Mouse (Mus musculus) lung, embryonic 16.5 days (tissue): Measurements from ENCODE around the gene Unc5a. TPM values are rescaled to one million over a fixed set of nuclear protein-coding genes. Genes with fewer than 3 reads are reported as not detected.

Experiments used
- ATAC-seq: fragments of 200-750 bp; cut with Nextera tagmentation; 2 replicates; pipeline ENCODE4 v1.8.0; 2017; ENCODE audit warnings: low read depth, mild to moderate bottlenecking, moderate library complexity
- H3K27ac ChIP-seq: fragments of 300-500 bp; sonication (generic); 2 replicates; pipeline ENCODE4 v1.5.1; 2014; ENCODE audit warnings: mild to moderate bottlenecking, control low read depth, low read length
- H3K27me3 ChIP-seq: fragments of 300-500 bp; sonication (generic); 2 replicates; pipeline ENCODE4 v1.6.1; 2014; ENCODE audit warnings: low read depth, low read length, mixed read lengths; ENCODE audit not compliant: control insufficient read depth, insufficient read depth
- H3K36me3 ChIP-seq: fragments of 300-500 bp; sonication (generic); 2 replicates; pipeline ENCODE4 v1.6.1; 2014; ENCODE audit warnings: low read length; ENCODE audit not compliant: control insufficient read depth, insufficient read depth
- H3K4me1 ChIP-seq: fragments of 300-500 bp; sonication (generic); replicated peaks from 2 replicates; pipeline ENCODE4 v1.6.1; 2014; ENCODE audit warnings: low read length, mixed read lengths; ENCODE audit not compliant: control insufficient read depth, insufficient read depth
- H3K4me2 ChIP-seq: fragments of 300-500 bp; sonication (generic); 2 replicates; pipeline ENCODE4 v1.6.1; 2014; ENCODE audit warnings: low read depth, low read length, control low read depth
- H3K4me3 ChIP-seq: fragments of 300-500 bp; sonication (generic); 2 replicates; pipeline ENCODE4 v1.5.1; 2014; ENCODE audit warnings: mild to moderate bottlenecking, low read length, control low read depth
- H3K9ac ChIP-seq: fragments of 300-500 bp; sonication (generic); 2 replicates; pipeline ENCODE4 v1.6.1; 2014; ENCODE audit warnings: low read length, control low read depth
- H3K9me3 ChIP-seq: fragments of 300-500 bp; sonication (generic); 2 replicates; pipeline ENCODE4 v1.6.1; 2016; ENCODE audit warnings: low read length; ENCODE audit not compliant: control insufficient read depth
- WGBS: fragments of 180-500 bp; shearing (Covaris S2); extraction: QIAGEN DNeasy Blood & Tissue Kit; methylation state at CpG from one replicate; pipeline ENCODE4 v1.1.7; 2014; 5-methylcytosine and 5-hydroxymethylcytosine counted together
- polyA plus RNA-seq: library from polyadenylated mRNA; unstranded; fragments of >200 nt; fragmentation: Nextera tagmentation; extraction: Ambion mirVana; gene quantifications from 2 replicates; pipeline ENCODE4 v1.2.1, GENCODE M21; 2015

Gene Unc5a
- polyA plus RNA-seq, 1 experiment from 2014 or later, result 4.3 TPM

DNA sequence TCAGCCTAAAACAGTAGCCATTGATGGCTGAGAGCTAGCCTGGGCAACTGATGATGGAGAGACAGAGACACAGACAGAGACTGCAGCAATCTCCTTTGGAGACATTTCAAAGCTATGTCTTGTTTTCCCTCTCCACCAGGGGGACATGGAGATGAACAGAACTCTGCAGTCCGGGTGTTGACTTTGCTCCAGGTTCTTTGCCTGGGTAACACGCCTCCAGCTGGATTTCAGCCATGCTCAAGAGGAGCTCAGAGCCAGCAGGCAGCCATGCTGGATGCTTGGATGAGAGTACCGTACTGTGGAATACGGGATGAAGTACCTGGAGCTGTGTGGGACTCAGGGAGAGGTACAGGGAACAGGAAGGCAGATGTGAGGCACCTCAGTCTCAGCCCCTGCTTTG lies 22.6 kb upstream of the Unc5a start:
- no peaks in the 10 kb centered on the region for H3K36me3 ChIP-seq
- ATAC-seq, result no peak

GRCm38 (mm10) chr13:54930123-54930522 lies 19.1 kb upstream of the Unc5a start:
- H3K9ac ChIP-seq, result no peak overlapping the region
- 29% methylated on average over 4 of the region's 4 CpGs for WGBS
- no peak overlapping the region for H3K27ac ChIP-seq
- H3K36me3 ChIP-seq, result no peaks in the 10 kb centered on the region
- H3K4me3 ChIP-seq, result no peak overlapping the region
- H3K27me3 ChIP-seq, result no peaks in the 10 kb centered on the region
- ATAC-seq, result no peak
- H3K4me2 ChIP-seq, result no peak overlapping the region
- no peaks in the 10 kb centered on the region for H3K9me3 ChIP-seq
- H3K4me1 ChIP-seq, result no peaks in the 10 kb centered on the region

More for the DNA sequence above, 22.6 kb upstream of the Unc5a start:
- Histone ChIP-seq H3K27me3 (no peaks in the 10 kb centered on the region), H3K4me1 (no peaks in the 10 kb centered on the region), H3K4me2 (no peak overlapping the region), H3K4me3 (no peak overlapping the region), H3K9me3 (no peaks in the 10 kb centered on the region), H3K9ac (no peak overlapping the region), H3K27ac (no peak overlapping the region)
- 37% methylated on average over 4 of the region's 4 CpGs for WGBS

DNA sequence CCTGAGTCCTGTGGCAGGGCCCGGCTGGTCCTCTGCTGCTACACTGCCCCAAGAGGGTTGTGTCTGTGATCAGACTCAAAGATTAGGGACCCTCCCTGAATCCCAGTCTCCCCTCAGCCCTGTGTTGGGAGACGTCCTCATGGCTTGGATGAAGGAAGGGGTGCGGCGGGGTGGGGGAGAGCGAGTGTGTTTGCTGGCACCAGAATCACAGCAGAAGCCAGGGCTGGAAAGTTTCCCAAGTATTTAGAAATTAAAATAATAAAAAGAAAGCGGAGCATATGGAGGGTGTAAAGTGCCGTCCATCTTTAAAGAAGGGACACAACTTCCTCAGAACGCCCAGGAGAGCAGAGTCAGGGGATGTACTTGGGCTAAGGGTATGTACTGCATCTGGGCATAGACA lies 14.3 kb upstream of the Unc5a start:
- Histone ChIP-seq H3K4me1 (peaks cover 3% of the 10 kb centered on the region; the same call in 1 of the 2 replicates), H3K9me3 (no peaks in the 10 kb centered on the region), H3K4me2 (no peak overlapping the region), H3K9ac (no peak overlapping the region), H3K27me3 (no peaks in the 10 kb centered on the region), H3K4me3 (no peak overlapping the region), H3K36me3 (no peaks in the 10 kb centered on the region), H3K27ac (no peak overlapping the region)
- WGBS, result 56% methylated on average over 8 of the region's 8 CpGs
- ATAC-seq, result no peak

- Histone ChIP-seq H3K36me3 (no peaks in the 10 kb centered on the region), H3K9ac (no peak overlapping the region), H3K27me3 (no peaks in the 10 kb centered on the region; the same call in 1 of the 2 replicates), H3K4me1 (peaks cover 3% of the 10 kb centered on the region; the same call in 1 of the 2 replicates), H3K4me2 (no peak overlapping the region), H3K4me3 (no peak overlapping the region), H3K9me3 (no peaks in the 10 kb centered on the region), H3K27ac (no peak overlapping the region)
- no peak for ATAC-seq
- WGBS, result 63% methylated on average over 6 of the region's 6 CpGs
These were observed 13.0 kb upstream of the Unc5a start for GRCm38 (mm10) chr13:54936173-54936572.

DNA sequence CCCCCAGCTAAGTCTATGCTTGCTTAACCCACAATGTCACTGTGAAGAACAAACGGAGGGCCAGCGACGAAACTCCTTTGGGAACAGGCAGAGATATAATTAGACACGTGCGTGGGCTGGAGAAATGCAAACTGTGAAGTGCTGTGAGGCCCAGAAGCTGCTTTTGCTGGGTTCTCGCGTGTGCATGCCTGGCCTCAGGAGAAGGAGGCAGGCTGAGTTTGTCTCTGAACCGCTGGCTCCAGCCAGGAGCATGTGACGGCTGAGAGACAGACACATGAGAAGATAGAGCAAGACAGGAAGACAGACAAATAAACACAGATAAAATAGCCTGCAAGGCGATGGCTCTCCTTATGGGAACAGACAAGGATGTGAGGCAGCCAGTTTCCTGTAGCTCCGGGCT lies 11.3 kb upstream of the Unc5a start:
- Histone ChIP-seq H3K27me3 (no peaks in the 10 kb centered on the region; the same call in 1 of the 2 replicates), H3K4me1 (peaks cover 3% of the 10 kb centered on the region; the same call in 1 of the 2 replicates), H3K4me3 (no peak overlapping the region), H3K9ac (no peak overlapping the region), H3K27ac (no peak overlapping the region), H3K9me3 (no peaks in the 10 kb centered on the region), H3K36me3 (no peaks in the 10 kb centered on the region), H3K4me2 (no peak overlapping the region)
- peak; percentile 62; the same call in 1 of the 2 replicates for ATAC-seq
- WGBS, result 22% methylated on average over 11 of the region's 11 CpGs

- Histone ChIP-seq H3K4me1 (peaks cover 3% of the 10 kb centered on the region; the same call in 1 of the 2 replicates), H3K27me3 (no peaks in the 10 kb centered on the region; the same call in 1 of the 2 replicates), H3K9ac (no peak overlapping the region), H3K4me2 (no peak overlapping the region), H3K9me3 (no peaks in the 10 kb centered on the region), H3K27ac (no peak overlapping the region), H3K36me3 (no peaks in the 10 kb centered on the region), H3K4me3 (no peak overlapping the region)
- no peak for ATAC-seq
- 78% methylated on average over 3 of the region's 3 CpGs for WGBS
These were observed 10.7 kb upstream of the Unc5a start for GRCm38 (mm10) chr13:54938493-54938892.

- no peaks in the 10 kb centered on the region for H3K36me3 ChIP-seq
- 42% methylated on average over 9 of the region's 9 CpGs for WGBS
- peaks cover 38% of the 10 kb centered on the region for H3K27me3 ChIP-seq
- H3K9ac ChIP-seq, result no peak overlapping the region
- peaks cover 5% of the 10 kb centered on the region for H3K4me1 ChIP-seq
- H3K4me2 ChIP-seq, result no peak overlapping the region
- no peaks in the 10 kb centered on the region for H3K9me3 ChIP-seq
- ATAC-seq, result no peak
- H3K27ac ChIP-seq, result no peak overlapping the region
- no peak overlapping the region for H3K4me3 ChIP-seq
These were observed 4.6 kb upstream of the Unc5a start for GRCm38 (mm10) chr13:54944411-54945157.

GRCm38 (mm10) chr13:54945332-54945731 lies 3.9 kb upstream of the Unc5a start:
- Histone ChIP-seq H3K27ac (no peak overlapping the region), H3K4me2 (no peak overlapping the region), H3K4me3 (no peak overlapping the region), H3K9me3 (no peaks in the 10 kb centered on the region), H3K9ac (no peak overlapping the region), H3K27me3 (peaks cover 43% of the 10 kb centered on the region), H3K4me1 (peaks cover 11% of the 10 kb centered on the region), H3K36me3 (no peaks in the 10 kb centered on the region)
- WGBS, result under 1% methylated on average over 4 of the region's 4 CpGs
- ATAC-seq, result no peak

DNA sequence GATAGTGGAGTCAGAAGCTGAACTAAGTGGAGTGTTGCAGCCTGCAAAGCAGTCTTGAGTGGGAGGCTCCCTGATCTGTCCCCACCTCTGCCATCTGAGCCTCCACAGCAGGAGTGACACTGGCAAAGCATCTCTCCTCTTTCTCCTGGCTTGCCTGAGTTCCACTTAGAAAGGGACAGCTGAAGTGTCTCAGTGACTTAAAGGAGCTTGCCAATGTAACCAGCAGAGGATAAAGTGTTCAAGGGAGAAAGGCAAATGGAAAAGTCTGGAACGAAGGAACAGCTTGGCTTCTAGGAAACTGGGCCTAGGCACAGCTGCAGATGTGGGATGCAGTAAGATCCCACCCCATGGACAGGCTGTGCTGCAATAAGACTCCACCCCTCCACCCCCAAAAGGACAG lies 2.8 kb upstream of the Unc5a start:
- Histone ChIP-seq H3K4me2 (no peak overlapping the region), H3K27me3 (peaks cover 54% of the 10 kb centered on the region), H3K27ac (no peak overlapping the region), H3K9me3 (no peaks in the 10 kb centered on the region), H3K4me3 (no peak overlapping the region), H3K9ac (no peak overlapping the region), H3K36me3 (no peaks in the 10 kb centered on the region), H3K4me1 (peaks cover 11% of the 10 kb centered on the region)
- WGBS, result 71% methylated on average over 1 of the region's 1 CpGs
- ATAC-seq, result no peak
